Mouse (Mus musculus) brain, embryonic 18.5 days (tissue): Measurements from ENCODE around the gene Ppp1r12a.

Experiments
- DNase-seq: peaks from one replicate; pipeline ENCODE4 v3.0.0-alpha.2; 2012; ENCODE audit warnings: low read depth, low spot score

The Ppp1r12a gene

DNA sequence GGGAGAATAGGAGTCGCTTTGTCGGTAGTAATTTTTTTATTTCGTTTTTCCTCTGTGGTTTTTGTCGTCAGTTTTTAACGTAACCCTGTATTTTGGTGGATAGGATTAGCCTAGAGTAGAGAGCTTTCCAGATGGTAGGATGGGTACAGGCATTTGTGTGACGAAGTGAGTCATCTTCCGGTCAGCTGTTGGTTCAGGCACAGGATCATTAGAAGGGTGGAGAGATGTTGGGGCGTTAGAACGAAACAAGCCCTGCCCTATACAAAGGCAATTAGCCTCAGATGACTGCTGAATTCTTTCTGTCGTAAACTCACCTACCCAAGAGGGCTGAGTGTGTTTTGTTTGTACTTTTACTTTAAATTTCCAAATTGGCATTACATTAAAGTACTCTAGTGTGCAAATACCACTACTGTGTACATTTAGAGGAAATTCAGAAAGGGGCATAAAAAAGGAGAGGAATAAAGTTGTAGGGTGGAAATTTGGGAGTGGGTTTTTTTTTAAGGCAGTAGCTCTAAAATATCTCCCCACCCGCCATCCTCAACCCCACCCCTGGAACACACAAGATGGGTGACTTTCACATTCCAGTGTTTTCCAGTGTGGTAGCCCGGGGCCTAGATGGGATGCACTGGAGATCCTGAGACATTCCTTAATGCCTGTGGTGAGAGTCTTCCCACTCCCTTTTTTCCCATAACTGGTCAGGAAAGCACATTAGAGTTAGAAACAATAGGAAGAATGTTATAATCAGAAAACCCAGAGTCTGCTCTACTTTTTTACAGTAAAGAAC is 129.9 kb downstream of the Ppp1r12a start:
- DNase-seq = no peak

DNA sequence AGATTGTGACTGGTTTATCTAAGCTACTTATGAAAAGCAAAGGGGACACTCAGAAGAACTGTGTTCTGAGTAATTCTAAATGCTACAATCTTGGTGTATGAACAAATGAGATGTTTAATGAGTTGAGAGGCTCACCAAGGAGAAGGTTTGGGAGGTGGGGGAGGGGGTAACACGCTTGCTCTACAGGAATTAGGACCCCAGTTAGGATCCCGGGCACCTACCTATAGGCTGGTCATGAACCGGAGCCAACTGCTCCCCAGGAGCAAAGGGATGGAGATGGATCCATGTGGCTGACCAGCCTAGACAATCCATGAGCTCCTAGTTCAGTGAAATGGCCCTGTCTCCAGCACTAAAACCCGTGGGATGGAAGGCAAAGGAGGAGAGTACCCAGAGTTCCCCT is 130.7 kb downstream of the Ppp1r12a start:
- DNase-seq = no peak

DNA sequence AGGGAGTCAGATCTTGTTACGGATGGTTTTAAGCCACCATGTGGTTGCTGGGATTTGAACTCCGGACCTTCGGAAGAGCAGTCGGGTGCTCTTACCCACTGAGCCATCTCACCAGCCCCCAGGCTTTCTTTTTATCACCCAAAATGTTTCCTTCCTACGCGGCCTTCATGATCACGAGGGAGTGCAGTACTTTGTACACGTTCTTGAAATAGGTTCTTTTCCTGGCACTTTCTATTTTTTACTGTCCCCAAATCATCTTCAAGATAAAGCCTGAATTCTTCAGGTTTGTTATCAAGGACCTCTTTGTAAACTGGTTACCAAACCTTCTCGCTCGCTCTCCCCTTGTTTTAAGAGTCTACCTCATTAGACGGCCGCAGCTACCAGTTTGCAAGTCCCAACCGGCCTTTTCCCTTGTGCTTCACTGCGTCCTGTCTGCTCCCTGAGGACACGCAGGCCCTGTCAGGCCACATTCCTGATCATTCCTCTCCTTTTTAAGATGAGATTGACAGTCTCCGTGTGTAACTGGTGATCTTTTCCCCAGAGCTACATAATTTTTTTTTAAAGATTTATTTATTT is 131.7 kb downstream of the Ppp1r12a start:
- no peak for DNase-seq

DNA sequence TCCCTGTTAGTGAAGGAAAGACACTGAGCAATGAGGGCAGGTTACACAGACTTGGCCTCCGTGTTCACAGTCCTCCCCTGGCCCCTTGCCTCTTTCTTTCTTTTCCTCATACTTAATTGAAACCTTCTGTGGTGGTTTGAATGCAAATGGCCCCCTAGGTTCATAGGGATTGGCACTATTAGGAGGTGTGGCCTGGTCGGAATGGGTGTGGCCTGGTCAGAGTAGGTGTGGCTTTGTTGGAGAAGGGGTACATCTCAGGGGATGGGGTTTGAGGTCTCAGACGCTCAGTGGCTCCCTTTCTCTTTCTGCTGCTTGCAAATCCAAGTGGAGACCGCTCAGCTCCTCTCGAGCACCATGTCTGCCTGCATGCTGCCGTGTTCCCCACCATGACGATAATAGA is 132.8 kb downstream of the Ppp1r12a start:
- no peak for DNase-seq

DNA sequence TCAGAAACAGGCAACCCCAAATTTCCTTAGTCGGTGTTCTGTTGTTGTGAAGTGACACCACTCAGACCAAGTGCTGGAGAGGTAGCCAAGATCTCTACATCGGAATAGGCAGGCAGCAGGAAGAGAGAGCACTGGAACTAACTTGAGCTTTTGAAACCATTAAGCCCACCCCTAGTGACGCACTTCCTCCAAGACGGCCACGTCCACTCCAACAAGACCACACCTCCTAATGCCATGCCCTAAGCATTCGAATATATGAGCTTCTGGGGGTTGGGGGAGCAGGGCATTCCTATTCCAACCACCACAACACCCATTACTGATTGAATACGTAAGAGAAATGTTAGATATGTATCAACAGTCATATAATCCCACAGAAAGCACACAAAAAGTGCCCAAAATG is 134.5 kb downstream of the Ppp1r12a start:
- DNase-seq = no peak

DNA sequence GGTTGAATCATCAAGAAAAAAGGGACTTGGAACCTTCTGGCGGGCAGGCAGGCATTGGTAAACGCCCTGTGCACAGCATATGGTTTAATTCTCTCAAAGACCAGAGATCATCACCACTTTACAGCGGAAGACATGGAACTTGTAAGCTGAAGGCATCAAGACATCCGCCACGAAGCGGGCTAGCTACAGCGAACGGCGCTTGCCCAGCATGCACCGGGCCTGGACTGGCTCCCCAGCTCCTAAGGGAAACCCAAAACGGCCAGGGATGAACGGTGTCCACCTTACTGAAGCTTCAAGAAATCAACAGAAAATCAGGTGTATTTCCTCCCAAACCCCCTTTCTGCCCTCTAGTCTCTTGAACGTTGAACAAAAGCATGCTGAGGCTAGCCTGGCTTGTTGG is 136.3 kb downstream of the Ppp1r12a start:
- DNase-seq = no peak

DNA sequence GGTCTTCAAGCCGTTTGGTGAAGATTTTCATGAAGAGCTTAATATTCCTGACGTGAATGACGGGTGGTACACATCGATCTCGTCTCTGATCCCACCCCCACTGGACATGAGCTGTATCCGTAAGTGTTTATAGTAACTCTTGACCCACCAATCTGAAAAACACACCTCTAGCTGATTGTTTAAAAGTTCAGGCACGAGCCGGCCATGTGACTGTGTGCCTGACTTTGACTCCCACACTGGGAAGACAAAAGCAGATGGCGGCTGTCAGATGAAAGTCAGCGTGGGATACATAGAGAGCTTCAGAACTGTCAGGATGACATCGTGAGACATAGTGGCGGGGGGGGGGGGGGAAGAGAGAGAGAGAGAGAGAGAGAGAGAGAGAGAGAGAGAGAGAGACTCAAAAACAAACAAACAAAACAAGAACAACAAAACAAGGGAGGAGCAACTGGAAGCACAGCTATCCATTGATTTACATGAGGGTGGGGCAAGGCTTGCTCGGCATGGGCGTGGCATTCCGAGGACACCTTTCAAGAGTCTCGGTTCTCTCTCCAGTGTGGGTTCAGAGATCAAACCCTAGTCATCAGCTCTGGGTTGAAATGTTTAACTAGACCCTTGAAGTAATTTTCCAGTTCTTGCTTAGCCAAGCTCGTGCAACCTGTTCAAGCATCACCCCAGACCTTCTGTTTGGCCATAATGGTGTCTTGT is 137.0 kb downstream of the Ppp1r12a start:
- DNase-seq = no peak

DNA sequence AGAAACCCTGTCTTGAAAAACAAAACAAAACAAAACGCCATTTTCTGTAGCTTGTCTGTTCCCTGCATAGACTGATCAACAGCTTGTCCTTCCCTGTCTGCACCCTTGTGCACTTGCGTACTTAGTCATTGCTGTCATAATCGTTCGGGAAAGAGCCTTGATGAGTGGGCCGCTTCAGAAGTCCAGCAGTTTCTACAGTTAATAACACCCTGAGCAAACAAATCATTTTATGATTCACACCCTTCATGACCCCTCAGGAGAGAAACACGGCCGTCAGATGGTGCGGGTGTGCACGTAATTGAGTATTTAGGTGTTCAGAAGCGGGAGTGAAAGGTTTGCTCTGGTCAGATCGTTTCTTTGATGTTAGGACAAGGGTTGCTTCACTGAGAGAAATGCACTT is 137.8 kb downstream of the Ppp1r12a start:
- DNase-seq = no peak

DNA sequence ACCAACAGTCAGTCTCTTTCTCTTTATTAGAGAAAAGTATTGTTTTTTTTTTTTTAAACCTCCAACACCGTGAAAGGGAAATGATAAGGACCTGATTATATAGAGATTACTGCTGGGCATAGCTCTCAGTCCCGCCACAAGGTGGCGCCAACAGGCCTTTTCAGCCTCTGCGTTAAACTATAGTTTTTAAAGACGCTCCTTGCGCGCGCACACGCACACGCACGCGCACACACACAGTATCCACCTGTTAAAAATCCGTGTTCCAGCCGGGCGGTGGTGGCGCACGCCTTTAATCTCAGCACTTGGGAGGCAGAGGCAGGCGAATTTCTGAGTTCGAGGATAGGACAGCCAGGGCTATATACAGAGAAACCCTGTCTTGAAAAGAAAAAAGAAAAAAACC is 138.8 kb downstream of the Ppp1r12a start:
- peak; percentile 30 for DNase-seq

DNA sequence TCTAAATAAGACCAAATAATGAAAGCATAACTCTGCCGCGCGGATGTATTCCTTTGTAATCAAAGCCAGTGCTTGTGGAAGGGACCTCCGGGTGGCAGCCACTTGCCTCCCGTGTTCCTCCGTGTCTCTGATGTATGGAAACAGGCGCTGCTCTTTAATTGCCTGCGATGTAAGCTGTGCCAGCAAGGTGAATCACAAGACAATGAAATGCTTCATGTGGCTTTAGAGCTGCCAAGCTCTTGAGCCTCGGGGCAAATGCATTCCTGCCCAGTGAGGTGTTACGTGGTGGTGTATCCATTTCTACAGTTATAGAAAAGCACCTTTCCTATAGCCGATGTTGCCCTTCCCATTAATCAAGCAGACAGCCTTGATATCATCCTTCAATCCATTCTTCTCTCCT is 145.8 kb downstream of the Ppp1r12a start:
- DNase-seq = no peak

DNA sequence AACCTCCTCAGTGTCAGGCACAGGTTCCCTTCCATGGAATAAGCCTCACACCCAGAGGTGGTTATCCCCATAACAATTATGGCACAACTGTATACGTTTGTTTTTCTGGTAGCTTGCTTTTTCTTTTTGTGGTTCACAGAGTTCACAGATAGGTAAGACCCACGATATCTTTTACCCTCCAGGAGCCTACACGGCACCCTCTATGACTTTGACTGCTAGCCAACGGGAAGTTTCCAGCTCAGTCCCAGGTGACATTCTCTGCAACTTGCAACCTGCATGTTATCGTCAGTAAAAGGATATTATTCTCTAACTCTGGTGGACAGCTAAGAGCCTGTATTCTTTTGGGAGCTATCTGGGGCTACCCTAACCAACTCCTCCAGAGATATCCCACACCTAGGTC is 148.2 kb downstream of the Ppp1r12a start:
- DNase-seq = no peak

DNA sequence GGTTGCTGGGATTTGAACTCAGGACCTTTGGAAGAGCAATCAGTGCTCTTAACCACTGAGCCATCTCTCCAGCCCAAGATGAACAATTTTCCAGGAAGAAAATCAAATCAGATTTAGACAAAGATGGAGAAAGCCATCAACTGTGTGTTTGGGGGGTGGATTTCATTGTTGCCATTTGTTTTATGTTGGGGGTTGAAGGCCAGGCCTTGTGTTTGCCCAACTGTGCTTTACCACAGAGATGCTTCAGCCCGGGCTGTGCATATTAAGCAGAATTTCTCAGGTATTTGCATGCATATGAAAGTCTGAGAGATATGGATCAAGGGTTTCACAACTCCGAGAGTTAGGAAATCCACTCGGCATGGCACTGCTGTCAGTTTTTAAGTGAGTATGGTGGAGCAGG is 149.4 kb downstream of the Ppp1r12a start:
- no peak for DNase-seq

DNA sequence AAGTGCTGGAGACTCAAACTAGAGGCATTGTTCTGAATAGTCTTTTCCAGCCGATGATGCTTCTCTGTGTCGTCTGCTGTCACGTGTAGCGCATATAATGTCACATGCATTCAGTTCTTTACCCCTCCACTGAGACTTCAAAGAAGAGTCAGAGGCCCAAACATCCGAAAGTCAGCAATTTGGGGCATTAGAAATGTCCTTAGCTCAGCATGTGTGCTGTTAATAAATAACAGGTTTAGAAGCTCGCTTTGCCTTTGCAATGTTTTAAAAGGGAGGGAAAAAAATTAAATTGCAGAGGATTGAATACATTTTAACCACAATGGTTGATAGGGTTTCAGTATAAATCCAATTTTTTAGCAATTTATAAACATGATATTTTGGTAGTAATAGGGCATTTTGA is 151.9 kb downstream of the Ppp1r12a start:
- no peak for DNase-seq

DNA sequence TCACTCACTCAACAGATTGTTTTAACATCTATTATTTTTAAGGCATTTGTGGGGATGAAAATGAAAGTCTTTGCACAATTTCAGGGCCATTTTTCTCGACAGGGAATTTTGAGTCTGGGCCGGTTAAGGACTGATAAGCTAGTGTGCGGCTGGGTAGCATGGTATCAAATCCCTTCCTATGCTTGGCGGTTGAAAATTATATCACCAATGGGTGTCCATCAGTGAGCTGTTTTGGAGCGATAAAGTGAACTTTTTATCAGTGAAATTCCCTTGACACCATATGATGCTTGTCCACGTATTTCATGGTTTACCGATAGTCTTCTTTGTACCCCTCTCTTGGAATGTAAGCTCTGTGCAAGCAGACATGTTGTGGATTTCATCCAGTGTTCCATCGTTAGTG is 152.4 kb downstream of the Ppp1r12a start:
- DNase-seq = no peak

DNA sequence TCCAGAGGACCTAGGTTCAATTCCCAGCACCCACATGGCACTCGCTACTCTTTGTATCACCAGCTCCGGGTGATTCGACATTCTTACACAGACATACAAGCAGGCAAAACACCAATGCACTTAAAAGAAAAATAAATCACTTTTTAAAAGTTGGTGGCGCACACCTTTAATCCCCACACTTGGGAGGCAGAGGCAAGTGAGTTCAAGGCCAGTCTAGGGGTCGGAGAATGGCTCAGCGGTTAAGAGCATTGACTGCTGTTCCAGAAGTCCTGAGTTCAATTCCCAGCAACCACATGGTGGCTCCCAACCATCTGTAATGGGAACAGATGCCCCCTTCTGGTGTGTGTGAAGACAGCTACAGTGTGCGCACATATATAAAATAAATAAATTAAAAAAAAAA is 153.2 kb downstream of the Ppp1r12a start:
- DNase-seq = no peak

DNA sequence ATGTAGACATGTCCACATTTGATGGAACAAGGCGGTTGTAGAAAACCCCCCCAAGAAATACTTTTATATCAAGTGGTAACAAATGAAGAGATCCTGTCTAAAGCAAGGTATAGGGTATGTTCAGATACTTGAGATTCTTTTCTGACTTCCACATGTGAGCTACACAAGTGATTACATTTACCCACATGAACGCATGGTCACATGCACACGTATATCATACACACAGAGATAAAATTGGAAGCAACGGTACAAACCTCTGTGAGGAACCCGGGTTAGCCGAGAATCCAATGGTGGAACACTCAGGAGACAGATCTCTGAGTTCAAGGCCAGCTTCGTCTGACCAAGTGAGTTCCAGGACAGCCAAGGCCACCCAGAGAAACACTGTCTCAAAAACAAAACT is 166.4 kb downstream of the Ppp1r12a start:
- DNase-seq = no peak

DNA sequence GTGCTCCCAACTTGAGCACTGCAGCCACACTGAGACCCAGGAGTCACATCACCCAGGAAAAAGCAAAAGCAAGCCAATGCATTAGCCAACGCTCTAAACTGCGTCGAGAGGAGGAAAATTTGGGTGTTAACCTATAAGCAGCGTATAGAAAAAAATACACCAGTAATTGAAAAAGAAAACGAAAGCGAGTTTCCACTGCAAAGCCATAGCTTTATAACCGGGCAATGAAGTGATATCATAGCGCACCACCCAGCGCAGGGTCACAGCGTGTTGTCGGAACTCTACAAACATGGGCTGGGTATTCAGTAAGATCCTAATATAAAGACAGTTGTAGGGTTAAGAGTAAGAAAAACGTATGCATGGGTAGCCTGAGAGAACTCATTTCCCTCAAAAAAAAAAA is 167.0 kb downstream of the Ppp1r12a start:
- DNase-seq = no peak

DNA sequence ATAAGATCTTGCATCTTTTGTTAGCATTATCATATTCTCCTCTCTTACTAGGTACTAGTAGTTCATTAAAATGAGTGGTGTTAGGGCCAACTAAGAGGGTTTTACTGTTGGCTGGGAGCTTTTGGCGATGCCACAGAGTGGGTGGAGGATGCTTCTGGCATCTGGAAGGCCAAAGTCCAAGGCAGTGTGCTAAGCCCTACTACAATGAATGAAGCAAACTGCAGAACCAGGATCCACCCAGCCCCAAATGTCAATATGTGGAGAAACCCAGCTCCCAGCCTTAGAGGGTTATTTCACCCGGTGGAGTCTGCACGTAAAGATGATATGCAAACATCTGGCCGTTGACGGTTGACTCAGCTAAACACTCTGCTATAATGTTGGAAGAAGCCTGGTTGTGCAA is 167.8 kb downstream of the Ppp1r12a start:
- no peak for DNase-seq

DNA sequence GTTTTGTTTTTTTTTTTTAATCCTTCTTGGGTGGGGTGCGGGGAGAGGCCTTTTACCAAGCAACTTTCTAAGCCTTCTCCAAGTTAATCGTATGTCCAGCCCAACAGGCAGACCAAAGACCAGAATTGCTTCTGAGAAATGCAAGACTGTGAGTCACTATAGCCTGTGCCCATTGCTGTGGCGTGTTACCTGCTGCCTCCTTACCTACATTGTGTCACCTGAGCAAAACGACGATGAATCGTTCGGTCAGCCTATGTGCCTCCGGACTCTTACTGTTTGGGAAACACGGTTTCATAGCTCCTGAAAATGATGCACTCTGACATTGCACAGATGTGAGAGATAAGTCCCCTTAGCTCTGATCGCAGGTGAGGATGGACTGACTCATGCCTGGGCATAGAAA is 169.0 kb downstream of the Ppp1r12a start:
- DNase-seq = no peak

DNA sequence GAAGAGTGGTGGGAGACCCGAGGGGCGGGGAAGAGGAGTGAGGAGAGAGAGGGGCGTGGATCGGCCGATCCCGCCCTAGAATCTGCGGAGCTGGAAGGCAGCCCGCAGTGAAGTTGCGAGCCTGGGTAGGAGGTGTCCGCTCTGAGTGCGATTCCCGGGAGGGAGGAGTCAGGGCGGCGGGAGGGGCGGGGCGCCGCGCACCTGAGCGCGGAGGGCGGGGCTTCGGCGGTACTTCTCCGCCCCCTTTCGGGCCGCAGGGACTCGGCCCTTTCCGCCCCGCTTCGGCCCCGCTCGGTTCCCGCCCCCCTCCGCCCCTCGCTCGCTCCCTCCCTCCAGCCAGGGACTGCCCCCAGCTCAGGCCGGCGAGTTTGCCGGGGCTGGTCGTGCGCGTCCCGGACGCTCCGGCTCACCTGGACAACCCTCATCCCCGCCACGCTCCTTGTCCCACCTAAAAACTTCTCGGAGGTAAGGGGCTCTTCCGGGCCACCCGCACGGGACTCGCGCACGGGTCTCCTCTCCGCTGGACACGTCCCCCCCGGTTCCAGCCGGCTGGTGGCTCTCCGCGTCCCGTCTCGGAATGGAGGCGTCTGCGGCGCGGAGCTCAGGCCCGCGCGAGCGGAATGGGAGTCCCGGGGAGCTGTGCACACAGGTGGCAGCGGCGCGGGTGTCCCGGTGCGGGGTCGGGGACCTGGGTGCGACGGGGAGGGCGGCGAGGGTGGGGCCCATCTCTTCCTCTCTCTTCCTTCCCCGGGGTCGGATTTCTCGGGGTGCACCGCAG is 170.0 kb downstream of the Ppp1r12a start, which contains the start of gene Pawr:
Gene Pawr (plus strand): TSS at position 338 of the 778 bp plus-strand sequence.
- no peak for DNase-seq

DNA sequence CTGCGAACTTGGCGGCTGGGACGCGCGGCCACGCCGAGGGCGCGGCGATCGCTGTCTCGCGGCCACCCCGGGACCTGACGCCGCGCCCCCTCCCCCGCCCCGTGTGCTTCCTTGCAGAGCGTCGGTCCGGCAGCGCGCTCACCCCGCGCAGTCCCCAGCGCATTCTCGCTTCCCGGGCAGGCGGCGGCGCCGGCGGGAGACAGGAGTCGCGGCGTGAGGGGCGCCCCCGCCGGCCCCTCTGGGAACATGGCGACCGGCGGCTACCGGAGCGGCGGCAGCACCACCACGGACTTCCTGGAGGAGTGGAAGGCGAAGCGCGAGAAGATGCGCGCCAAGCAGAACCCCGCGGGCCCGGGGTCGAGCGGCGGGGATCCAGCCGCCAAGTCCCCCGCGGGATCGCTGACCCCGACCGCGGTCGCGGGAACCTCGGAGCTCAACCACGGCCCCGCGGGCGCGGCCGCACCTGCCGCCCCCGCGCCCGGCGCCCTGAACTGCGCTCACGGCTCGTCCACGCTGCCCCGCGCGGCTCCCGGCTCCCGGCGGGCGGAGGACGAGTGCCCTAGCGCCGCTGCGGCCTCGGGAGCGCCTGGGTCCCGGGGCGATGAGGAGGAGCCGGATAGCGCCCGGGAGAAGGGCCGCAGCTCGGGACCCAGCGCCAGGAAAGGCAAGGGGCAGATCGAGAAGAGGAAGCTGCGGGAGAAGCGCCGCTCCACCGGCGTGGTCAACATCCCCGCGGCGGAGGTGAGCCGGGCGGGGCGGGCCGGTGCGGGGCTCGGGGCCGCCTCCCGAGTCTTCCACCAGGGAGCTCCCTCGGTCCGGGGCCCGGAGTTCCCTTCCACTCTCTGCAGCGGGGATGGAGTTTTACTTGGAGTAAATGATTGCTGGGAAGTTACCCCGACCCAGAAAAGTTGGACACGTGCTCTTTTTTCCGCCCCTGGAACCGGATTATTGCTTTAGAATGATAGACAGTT is 170.9 kb downstream of the Ppp1r12a start:
- no peak for DNase-seq
